Mouse (Mus musculus) testis, adult 2 months (tissue): ENCODE data around the gene Gm8108.
"Not testable (repeated sequence)": the region's sequence is repeated elsewhere in the genome, so short reads cannot be mapped to it uniquely, and the experiment has no call there.

Source experiments
- CTCF ChIP-seq: fragments of 200-500 bp; IDR thresholded peaks from 2 replicates; pipeline ENCODE4 v1.5.1; 2012; ENCODE audit warnings: low read depth, mild to moderate bottlenecking, inconsistent platforms, low read length, moderate library complexity; ENCODE audit not compliant: control insufficient read depth, insufficient read depth, insufficient replicate concordance
- POLR2A ChIP-seq: fragments of 200-500 bp; IDR thresholded peaks from 2 replicates; pipeline ENCODE4 v1.6.1; 2012; ENCODE audit warnings: low read depth, mild to moderate bottlenecking, inconsistent platforms, low read length, moderate library complexity; ENCODE audit not compliant: control insufficient read depth

GRCm38 (mm10) chr14:4141646-4142045 is 31.3 kb downstream of the Gm8108 start:
- TF ChIP-seq POLR2A, CTCF: not testable (repeated sequence)
